17 mouse cellular contexts compared by ENCODE assay signal in the genomic region with DNA sequence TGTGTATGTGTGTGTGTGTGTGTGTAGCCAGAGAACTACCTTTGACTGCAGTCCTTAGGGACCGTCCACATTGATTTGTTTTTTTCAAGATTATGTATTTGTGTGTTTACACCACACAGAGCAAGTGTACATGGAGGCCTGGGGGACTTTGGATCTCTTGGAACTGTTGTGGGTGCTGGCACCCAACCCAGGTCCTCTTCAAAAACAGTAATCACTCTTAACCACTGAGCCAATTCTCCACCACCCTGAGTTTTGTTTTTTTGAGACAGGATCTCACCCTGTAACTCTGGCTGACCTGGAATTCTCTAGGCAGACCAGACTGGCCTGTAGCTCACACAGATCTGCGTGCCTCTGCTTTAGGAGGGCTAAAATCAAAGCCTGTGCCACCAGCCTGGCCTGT. TPM values are rescaled to one million over a fixed set of nuclear protein-coding genes. Genes with fewer than 3 reads are reported as not detected.
DNase-seq lines count a peak whose midpoint lies in the region; ATAC-seq and TF ChIP-seq lines count a peak whose summit lies in the region.
"Had no signal": no experiment of that assay in that cellular context is flagged by ENCODE, and none has a peak within 500 bp of the region (broad histone marks: within the 10 kb centered on the region; RNA-seq: fewer than 3 reads in every experiment).

No protein-coding gene starts in this region.

- no peak for TF ChIP-seq EP300 in liver, postnatal 0 days (IDR thresholded peaks at IDR 0.05; ENCODE audit: low read depth)

- peaks cover 67% of the 10 kb centered on the region for H3K4me1 ChIP-seq in kidney, embryonic 15.5 days
- H3K4me1 ChIP-seq in liver, postnatal 0 days (ENCODE audit: insufficient read depth) = peaks cover 62% of the 10 kb centered on the region

- no peaks in the 10 kb centered on the region for H3K36me3 ChIP-seq in kidney, embryonic 15.5 days
- no peaks in the 10 kb centered on the region for H3K36me3 ChIP-seq in liver, postnatal 0 days (replicated peaks; ENCODE audit: insufficient read depth, low read length)
- H3K36me3 ChIP-seq: embryonic facial prominence, embryonic 13.5 days; limb, embryonic 15.5 days; neural tube, embryonic 15.5 days had no signal

- no peaks in the 10 kb centered on the region for H3K9me3 ChIP-seq in kidney, embryonic 15.5 days (replicated peaks)
- no peaks in the 10 kb centered on the region for H3K9me3 ChIP-seq in liver, postnatal 0 days (ENCODE audit: low read length)
- H3K9me3 ChIP-seq: embryonic facial prominence, embryonic 13.5 days; limb, embryonic 15.5 days; neural tube, embryonic 15.5 days had no signal

- peaks cover 24% of the 10 kb centered on the region for H3K27me3 ChIP-seq in kidney, embryonic 15.5 days
- H3K27me3 ChIP-seq in liver, postnatal 0 days (ENCODE audit: insufficient read depth, low read length) = 0 out of 2 replicates have a peak, but pooled peaks cover 3% of the 10 kb centered on the region

- H3K4me3 ChIP-seq in kidney, embryonic 15.5 days (replicated peaks) = no peak overlapping the region
- no peak overlapping the region for H3K4me3 ChIP-seq in liver, postnatal 0 days (ENCODE audit: low read depth, low read length)
- H3K4me3 ChIP-seq: embryonic facial prominence, embryonic 13.5 days; neural tube, embryonic 15.5 days had no signal

- 88% methylated on average over 2 of the region's 2 CpGs for WGBS in kidney, embryonic 15.5 days
- 76% methylated on average over 2 of the region's 2 CpGs for WGBS in liver, postnatal 0 days (ENCODE audit: insufficient replicate concordance)

- 0 out of 2 replicates have a peak overlapping the region, but pooled peaks have one; percentile 83 for H3K4me2 ChIP-seq in kidney, embryonic 15.5 days
- H3K4me2 ChIP-seq in liver, postnatal 0 days (ENCODE audit: low read depth, low read length) = peak overlapping the region; percentile 60

- no peak for ATAC-seq in kidney, embryonic 15.5 days (replicated peaks; ENCODE audit: low FRiP score)
- ATAC-seq in liver, postnatal 0 days = no peak

- DNase-seq in cerebellum, adult 9-11 months = peak; percentile 30
- DNase-seq in cerebellum, postnatal 36 days = no peak
- no peak for DNase-seq in kidney, postnatal 14 days
- DNase-seq in adipocyte (ENCODE audit: low spot score) = peak; percentile 45
- no peak for DNase-seq in liver, postnatal 0 days
- no peak for DNase-seq in lung, postnatal 10 days
- no peak for DNase-seq in thymus, adult 18-20 months
- DNase-seq: gastrocnemius, postnatal 14 days; layer of hippocampus, postnatal 36 days; right cerebral cortex, postnatal 4 days; thymus, postnatal 25 days had no signal

- no peak overlapping the region for H3K9ac ChIP-seq in kidney, embryonic 15.5 days
- no peak overlapping the region for H3K9ac ChIP-seq in liver, postnatal 0 days (replicated peaks)
- H3K9ac ChIP-seq: embryonic facial prominence, embryonic 13.5 days; limb, embryonic 15.5 days; neural tube, embryonic 15.5 days had no signal

- H3K27ac ChIP-seq in kidney, embryonic 15.5 days = peak overlapping the region; percentile 22; the same call in 1 of the 2 replicates
- H3K27ac ChIP-seq in liver, postnatal 0 days (ENCODE audit: low read depth) = peak overlapping the region; percentile 89
- H3K27ac ChIP-seq: embryonic facial prominence, embryonic 13.5 days; hindbrain, embryonic 14.5 days; limb, embryonic 15.5 days; neural tube, embryonic 15.5 days had no signal

- TF ChIP-seq CTCF in liver, postnatal 0 days (IDR thresholded peaks at IDR 0.05; ENCODE audit: low read depth) = no peak

RNA-seq across cellular contexts. Expression of a gene that starts 1.0 kb away (rescaled TPM):
- 100 and 102 TPM in 2 replicates for polyA plus RNA-seq in kidney, embryonic 15.5 days (2015; fragmentation: Nextera tagmentation; extraction: Ambion mirVana)
- 83.0 and 91.6 TPM in 2 replicates for polyA plus RNA-seq in liver, postnatal 0 days (2015; fragmentation: Nextera tagmentation; extraction: Ambion mirVana)

RNA-seq across cellular contexts. Expression of a gene that starts 3.5 kb away (rescaled TPM):
- 5.7 and 6.3 TPM in 2 replicates for polyA plus RNA-seq in kidney, embryonic 15.5 days (2015; fragmentation: Nextera tagmentation; extraction: Ambion mirVana)
- 0.19 TPM in 1 of 2 replicates, not detected in the other for polyA plus RNA-seq in liver, postnatal 0 days (2015; fragmentation: Nextera tagmentation; extraction: Ambion mirVana)
- polyA plus RNA-seq: heart, postnatal 0 days; hindbrain, embryonic 14.5 days had no signal

RNA-seq across cellular contexts. Expression of a gene that starts 25.3 kb away (rescaled TPM):
- 1,881 and 1,940 TPM in 2 replicates for polyA plus RNA-seq in kidney, embryonic 15.5 days (2015; fragmentation: Nextera tagmentation; extraction: Ambion mirVana)
- 419 and 445 TPM in 2 replicates for polyA plus RNA-seq in liver, postnatal 0 days (2015; fragmentation: Nextera tagmentation; extraction: Ambion mirVana)

RNA-seq across cellular contexts. Expression of a gene that starts 34.7 kb away (rescaled TPM):
- 142 TPM in 2 replicates for polyA plus RNA-seq in kidney, embryonic 15.5 days (2015; fragmentation: Nextera tagmentation; extraction: Ambion mirVana)
- 47.7 and 47.9 TPM in 2 replicates for polyA plus RNA-seq in liver, postnatal 0 days (2015; fragmentation: Nextera tagmentation; extraction: Ambion mirVana)

RNA-seq across cellular contexts. Expression of a gene that starts 42.9 kb away (rescaled TPM):
- 5.3 and 5.7 TPM in 2 replicates for polyA plus RNA-seq in kidney, embryonic 15.5 days (2015; fragmentation: Nextera tagmentation; extraction: Ambion mirVana)
- 2.8 and 3.0 TPM in 2 replicates for polyA plus RNA-seq in liver, postnatal 0 days (2015; fragmentation: Nextera tagmentation; extraction: Ambion mirVana)

Comparison
In these comparisons a context has a peak if more than half of its experiments do, and no peak if none do; other contexts are left out.
1. DNase-seq: peak in cerebellum, adult 9-11 months (single experiment) and adipocyte (single experiment); none in cerebellum, postnatal 36 days (0 of 2), kidney, postnatal 14 days (single experiment), liver, postnatal 0 days (single experiment), lung, postnatal 10 days (single experiment) and thymus, adult 18-20 months (0 of 2).